Comparison of ENCODE assay signal across 15 mouse cellular contexts in genomic region chr11:6398141-6398540, GRCm38 (mm10).
"Had no signal": no experiment of that assay in that cellular context is flagged by ENCODE, and none has a peak within 500 bp of the region (broad histone marks: within the 10 kb centered on the region; RNA-seq: fewer than 3 reads in every experiment).

No protein-coding gene starts in this region.

- H3K4me1 ChIP-seq: liver, embryonic 12.5 days had no signal

- H3K27ac ChIP-seq: limb, embryonic 15.5 days; liver, embryonic 12.5 days; midbrain, embryonic 13.5 days; neural tube, embryonic 15.5 days had no signal

- H3K27me3 ChIP-seq: limb, embryonic 15.5 days; liver, embryonic 12.5 days; midbrain, embryonic 13.5 days; neural tube, embryonic 15.5 days had no signal

- H3K9me3 ChIP-seq: limb, embryonic 15.5 days; liver, embryonic 12.5 days; midbrain, embryonic 13.5 days; neural tube, embryonic 15.5 days had no signal

- H3K9ac ChIP-seq: limb, embryonic 15.5 days; liver, embryonic 12.5 days; lung, embryonic 14.5 days; midbrain, embryonic 13.5 days; neural tube, embryonic 15.5 days had no signal

- ATAC-seq: liver, embryonic 12.5 days had no signal

- H3K4me2 ChIP-seq: limb, embryonic 15.5 days; liver, embryonic 12.5 days; lung, embryonic 14.5 days; midbrain, embryonic 13.5 days; neural tube, embryonic 15.5 days had no signal

- DNase-seq: kidney, adult 11 months; kidney, postnatal 36 days; layer of hippocampus, postnatal 36 days; lung, embryonic 14.5 days; lung, postnatal 14 days; right cerebral cortex, adult 18-20 months; right cerebral cortex, postnatal 4 days; spleen, adult 18-20 months; thymus, adult 18-20 months; thymus, postnatal 36 days had no signal

- H3K4me3 ChIP-seq: limb, embryonic 15.5 days; liver, embryonic 12.5 days; midbrain, embryonic 13.5 days; myocyte; neural tube, embryonic 15.5 days had no signal
